Mouse (Mus musculus) bone marrow macrophage, adult 2 months (primary cell): ENCODE data around the gene Bco1.

Experiments used
- CTCF ChIP-seq: IDR thresholded peaks from 2 replicates; pipeline ENCODE4 v1.5.1; 2012; ENCODE audit warnings: low read depth, mild to moderate bottlenecking, low read length, moderate library complexity
- POLR2A ChIP-seq: IDR thresholded peaks from 2 replicates; pipeline ENCODE4 v1.6.1; 2012; ENCODE audit warnings: mild to moderate bottlenecking, low read depth, low read length, borderline replicate concordance

GRCm38 (mm10) chr8:117156149-117156548 is 60.5 kb downstream of the Bco1 start:
- no peak for TF ChIP-seq CTCF
- no peak for TF ChIP-seq POLR2A
